Mouse (Mus musculus) Patski (cell line): ENCODE data around the gene U2af2. TPM values are rescaled to one million over a fixed set of nuclear protein-coding genes. Genes with fewer than 3 reads are reported as not detected.
"Not testable (repeated sequence)": the region's sequence is repeated elsewhere in the genome, so short reads cannot be mapped to it uniquely, and the experiment has no call there.

Experiments used
- ATAC-seq: fragments of 100-300 bp; one replicate; pipeline ENCODE4 v1.8.0; 2021
- CTCF ChIA-PET: fragments of 350-600 bp; sonication (Branson Sonifier 250); formaldehyde crosslinking; loops from one replicate; lab custom pipeline; 2022; ENCODE audit warnings: inconsistent platforms; lab: Charles Lee
- POLR2A ChIA-PET: fragments of 350-600 bp; sonication (Branson Sonifier 250); formaldehyde crosslinking; loops from one replicate; lab custom pipeline; 2022; ENCODE audit warnings: antibody characterized with exemption, inconsistent platforms; lab: Charles Lee
- DNase-seq: peaks from one replicate; pipeline ENCODE4 v3.0.0-alpha.2; 2011; ENCODE audit warnings: low read depth, low spot score
- H3K27me3 ChIP-seq: fragments of 371-371 bp; one replicate; pipeline ENCODE4 v1.5.1; 2021
- CTCF ChIP-seq: fragments of 100-300 bp; IDR thresholded peaks from one replicate; pipeline ENCODE4 v1.5.1; 2021
- in situ Hi-C: fragments of 300-500 bp; cut with MboI; formaldehyde crosslinking; loops from 3 replicates; pipeline ENCODE4 v1.11.1; 2018; ENCODE audit warnings: low pct_unique_long_range_greater_than_20kb, mixed read lengths
- polyA plus RNA-seq: library from polyadenylated mRNA; unstranded; gene quantifications from one replicate; pipeline ENCODE4 v1.2.3, GENCODE M21; 2021

The U2af2 gene
- polyA plus RNA-seq, 1 experiment from 2014 or later: 216 TPM

DNA sequence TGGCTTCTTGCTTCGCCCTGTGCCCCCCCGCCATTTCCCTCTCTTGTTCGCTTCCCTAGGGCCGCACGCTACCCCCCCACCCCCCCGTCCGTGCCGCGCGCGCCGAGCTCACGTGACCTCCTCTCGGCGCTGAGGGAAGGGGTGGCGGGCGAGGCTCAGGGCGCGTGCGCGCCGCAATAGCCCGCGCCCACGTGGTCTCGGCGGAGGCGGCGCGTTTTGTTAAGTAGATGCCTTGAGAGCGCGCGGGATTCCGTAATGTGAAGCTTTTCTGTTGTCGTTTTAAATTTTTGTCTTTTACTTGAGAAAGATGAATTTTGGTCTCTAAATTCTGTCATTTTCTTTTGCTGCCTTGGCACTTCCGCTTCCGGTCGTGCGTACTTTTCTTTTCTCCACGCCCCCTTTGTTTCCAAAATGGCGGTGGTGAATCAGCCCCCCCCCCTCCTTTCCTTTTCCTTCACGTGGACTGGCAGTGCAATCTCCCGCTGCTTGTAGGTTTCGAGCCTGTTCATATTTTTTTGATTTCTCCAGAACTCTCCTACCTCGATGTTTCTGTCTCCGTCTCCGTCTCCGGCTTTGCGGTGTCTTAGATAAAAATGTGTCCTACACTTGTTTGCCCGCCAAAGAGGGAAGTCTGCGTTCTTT, 538 bp downstream of the U2af2 start:
- POLR2A ChIA-PET: interaction anchor here (0.8 to 1.3 kb wide), 4 partner anchors 10 to 43 kb away, joined by 3 to 7 read pairs (median 4); partner anchors contain the start of genes Ccdc106 and Zfp865
- DNase-seq (no peak), ATAC-seq (peak; percentile 19)
- CTCF ChIA-PET: interaction anchor here (0.8 kb wide), 1 partner anchor 10 kb away, joined by 3 read pairs; no protein-coding TSS in a partner anchor
- no peak for TF ChIP-seq CTCF
- no peaks in the 10 kb centered on the region for H3K27me3 ChIP-seq
- in situ Hi-C loops: loop anchor here (5.0 to 25.0 kb wide), 3 partner anchors 45 to 1100 kb away; partner anchors contain the start of genes Gm44973, Ube2s, Zfp444 and Zfp787

DNA sequence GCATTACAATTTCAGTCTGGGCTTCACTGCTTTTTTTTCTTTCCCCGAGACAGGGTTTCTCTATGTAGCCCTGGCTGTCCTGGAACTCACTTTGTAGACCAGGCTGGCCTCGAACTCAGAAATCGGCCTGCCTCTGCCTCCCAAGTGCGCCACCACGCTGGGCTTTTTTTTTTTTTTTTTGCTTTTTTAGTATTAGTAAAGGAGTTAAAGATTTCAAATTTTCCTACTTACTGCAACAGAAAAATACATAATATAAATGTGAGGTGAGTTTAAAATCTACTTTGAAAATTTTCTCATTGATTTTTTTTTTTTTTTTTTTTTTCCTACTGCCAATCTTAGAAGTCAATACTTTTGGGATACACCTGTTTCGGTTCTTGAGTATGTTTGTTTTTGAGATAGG, 2.9 kb downstream of the U2af2 start:
- DNase-seq (no peak), ATAC-seq (no peak)
- H3K27me3 ChIP-seq: no peaks in the 10 kb centered on the region
- in situ Hi-C loops: loop anchor here (5.0 to 25.0 kb wide), 3 partner anchors 48 to 1097 kb away; partner anchors contain the start of genes Gm44973, Ube2s, Zfp444 and Zfp787
- TF ChIP-seq CTCF: no peak
- ChIA-PET POLR2A (interaction anchor here (0.7 kb wide), 1 partner anchor 8 kb away, joined by 3 read pairs; no protein-coding TSS in a partner anchor), CTCF (interaction anchor here (0.5 kb wide), 1 partner anchor 22 kb away, joined by 4 read pairs; no protein-coding TSS in a partner anchor)

DNA sequence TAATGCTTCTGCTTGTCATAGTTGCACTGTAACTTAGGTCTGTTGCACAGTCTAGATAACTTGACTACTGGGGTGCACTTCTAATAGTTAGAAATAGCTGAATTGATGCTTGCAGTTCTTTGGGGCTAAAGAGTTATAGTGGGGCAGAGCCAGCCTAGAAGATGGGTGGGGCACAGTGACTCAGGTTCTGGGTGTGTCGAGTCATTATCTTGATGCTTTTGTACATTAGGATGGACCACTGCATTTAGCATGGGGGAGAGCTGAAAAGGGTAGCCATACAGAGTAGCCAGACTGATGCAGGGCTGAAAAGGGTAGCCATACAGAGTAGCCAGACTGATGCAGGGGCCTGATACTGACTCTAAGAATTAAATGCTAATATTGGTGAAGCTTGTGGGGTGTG, 11.6 kb downstream of the U2af2 start:
- no peak for ATAC-seq
- ChIA-PET POLR2A (no interaction called here), CTCF (no interaction called here)
- no peak for DNase-seq
- H3K27me3 ChIP-seq: no peaks in the 10 kb centered on the region
- no peak for TF ChIP-seq CTCF
- in situ Hi-C loops: loop anchor here (25.0 kb wide), 1 partner anchor 1089 kb away; the partner anchor contains the start of genes Zfp444 and Zfp787

GRCm38 (mm10) chr7:5074984-5075383, 13.0 kb downstream of the U2af2 start:
- no peak for ATAC-seq
- POLR2A ChIA-PET: no interaction called here
- in situ Hi-C loops: loop anchor here (25.0 kb wide), 2 partner anchors 913 to 1087 kb away; partner anchors contain the start of genes Cdc42ep5, Leng9, Zfp444 and Zfp787

DNA sequence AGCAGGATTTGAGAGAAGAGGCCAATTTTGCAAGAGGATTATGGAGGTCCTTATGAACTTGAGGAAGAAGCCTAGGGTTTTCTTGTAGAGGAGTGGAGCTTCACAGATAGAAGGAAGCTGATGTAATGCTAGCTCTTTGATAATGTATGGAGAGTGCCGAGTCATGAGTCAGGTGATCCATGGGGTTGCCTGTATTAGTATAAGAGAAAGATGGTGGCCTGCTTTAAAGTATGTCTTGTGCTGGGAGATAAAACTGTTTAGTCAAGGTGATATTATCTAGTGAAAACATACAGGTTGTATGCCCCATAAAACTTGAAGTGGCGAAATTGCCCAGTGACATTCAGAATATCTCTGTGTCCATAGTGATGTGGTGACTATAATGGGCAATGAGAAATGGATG, 15.0 kb downstream of the U2af2 start:
- DNase-seq: no peak
- ATAC-seq: no peak
- CTCF ChIA-PET: interaction anchor here (0.6 kb wide), 1 partner anchor 10 kb away, joined by 3 read pairs; no protein-coding TSS in a partner anchor
- POLR2A ChIA-PET: interaction anchor here (0.7 to 1.6 kb wide), 2 partner anchors 15 to 210 kb away, joined by 3 to 7 read pairs; partner anchors contain the start of gene U2af2
- H3K27me3 ChIP-seq: no peaks in the 10 kb centered on the region
- in situ Hi-C loops: loop anchor here (25.0 kb wide), 1 partner anchor 915 kb away; the partner anchor contains the start of genes Cdc42ep5 and Leng9
- no peak for TF ChIP-seq CTCF

More at GRCm38 (mm10) chr7:5074984-5075383, 13.0 kb downstream of the U2af2 start:
- CTCF ChIA-PET: no interaction called here
- DNase-seq: no peak
- TF ChIP-seq CTCF: no peak
- no peaks in the 10 kb centered on the region for H3K27me3 ChIP-seq

- DNase-seq, H3K27me3 ChIP-seq, POLR2A ChIA-PET: not testable (repeated sequence)
- peak; percentile 0 for ATAC-seq
- in situ Hi-C loops: loop anchor here (25.0 kb wide), 1 partner anchor 917 kb away; the partner anchor contains the start of genes Cdc42ep5 and Leng9
- CTCF ChIA-PET: interaction anchor here (1.3 kb wide), 1 partner anchor 10 kb away, joined by 3 read pairs; no protein-coding TSS in a partner anchor
Measured at GRCm38 (mm10) chr7:5079365-5080009, 17.5 kb downstream of the U2af2 start.

- no peak for TF ChIP-seq CTCF
- ATAC-seq (peak; percentile 97), DNase-seq (no peak)
- in situ Hi-C loops: loop anchor here (25.0 kb wide), 1 partner anchor 918 kb away; the partner anchor contains the start of genes Cdc42ep5 and Leng9
- CTCF ChIA-PET: no interaction called here
- no peaks in the 10 kb centered on the region for H3K27me3 ChIP-seq
- POLR2A ChIA-PET: no interaction called here
Measured at GRCm38 (mm10) chr7:5080010-5080751, 18.2 kb downstream of the U2af2 start, which contains the start of gene Epn1. Epn1 (plus strand) TSS chr7:5080235.

GRCm38 (mm10) chr7:5080815-5081214, 18.9 kb downstream of the U2af2 start:
- H3K27me3 ChIP-seq: no peaks in the 10 kb centered on the region
- ChIA-PET CTCF (no interaction called here), POLR2A (interaction anchor here (0.7 kb wide), 1 partner anchor 10 kb away, joined by 3 read pairs; no protein-coding TSS in a partner anchor)
- ATAC-seq (no peak), DNase-seq (no peak)
- no peak for TF ChIP-seq CTCF
- in situ Hi-C loops: loop anchor here (25.0 kb wide), 1 partner anchor 919 kb away; the partner anchor contains the start of genes Cdc42ep5 and Leng9

- in situ Hi-C loops: loop anchor here (25.0 kb wide), 1 partner anchor 919 kb away; the partner anchor contains the start of genes Cdc42ep5 and Leng9
- DNase-seq (no peak), ATAC-seq (no peak)
- CTCF ChIA-PET: no interaction called here
- POLR2A ChIA-PET: interaction anchor here (0.7 kb wide), 1 partner anchor 10 kb away, joined by 3 read pairs; no protein-coding TSS in a partner anchor
- H3K27me3 ChIP-seq: no peaks in the 10 kb centered on the region
- TF ChIP-seq CTCF: no peak
Measured at GRCm38 (mm10) chr7:5081241-5081640, 19.3 kb downstream of the U2af2 start.
